Mouse (Mus musculus): ENCODE results near the gene Plekhg1. TPM values are rescaled to one million over a fixed set of nuclear protein-coding genes. Genes with fewer than 3 reads are reported as not detected.
A peak's percentile ranks its signal among the peaks of the same experiment; 100 is the strongest.

Gene Plekhg1
- polyA plus RNA-seq, 1 experiment, result 5.0 TPM

- Histone ChIP-seq H3K27ac (ENCODE audit: insufficient read depth, low read depth, low read length) (no peak overlapping the region), H3K4me3 (ENCODE audit: insufficient read depth, low read depth, low read length) (no peak overlapping the region), H3K36me3 (ENCODE audit: control insufficient read depth, insufficient read depth, low read length) (no peaks in the 10 kb centered on the region), H3K4me1 (ENCODE audit: control insufficient read depth, insufficient read depth, low read length) (no peaks in the 10 kb centered on the region), H3K27me3 (replicated peaks; ENCODE audit: control insufficient read depth, insufficient read depth, low read length) (no peaks in the 10 kb centered on the region)
- WGBS, result 78% methylated on average over 2 of the region's 2 CpGs
- TF ChIP-seq POLR2A (IDR thresholded peaks at IDR 0.05; ENCODE audit: low read depth, low read length) (no peak), CTCF (conservative IDR thresholded peaks at IDR 0.05; ENCODE audit: insufficient read depth, insufficient read length, low read depth, low read length) (no peak)
- no peak for DNase-seq
Observed at GRCm38 (mm10) chr10:3774330-3774729, 34.2 kb downstream of the Plekhg1 start.

- H3K4me1 ChIP-seq (ENCODE audit: control insufficient read depth, insufficient read depth, low read length), result no peaks in the 10 kb centered on the region
- WGBS, result 82% methylated on average over 2 of the region's 2 CpGs
- H3K4me3 ChIP-seq (ENCODE audit: insufficient read depth, low read depth, low read length), result no peak overlapping the region
- no peaks in the 10 kb centered on the region for H3K36me3 ChIP-seq (ENCODE audit: control insufficient read depth, insufficient read depth, low read length)
- H3K27ac ChIP-seq (ENCODE audit: insufficient read depth, low read depth, low read length), result no peak overlapping the region
- TF ChIP-seq POLR2A (IDR thresholded peaks at IDR 0.05; ENCODE audit: low read depth, low read length) (no peak), CTCF (conservative IDR thresholded peaks at IDR 0.05; ENCODE audit: insufficient read depth, insufficient read length, low read depth, low read length) (no peak)
- H3K27me3 ChIP-seq (replicated peaks; ENCODE audit: control insufficient read depth, insufficient read depth, low read length), result no peaks in the 10 kb centered on the region
- DNase-seq, result no peak
Observed at GRCm38 (mm10) chr10:3776761-3777160, 36.6 kb downstream of the Plekhg1 start.

GRCm38 (mm10) chr10:3785362-3785761, 45.2 kb downstream of the Plekhg1 start:
- no peak overlapping the region for H3K4me3 ChIP-seq (ENCODE audit: insufficient read depth, low read depth, low read length)
- H3K36me3 ChIP-seq (ENCODE audit: control insufficient read depth, insufficient read depth, low read length), result no peaks in the 10 kb centered on the region
- H3K4me1 ChIP-seq (ENCODE audit: control insufficient read depth, insufficient read depth, low read length), result peaks cover 8% of the 10 kb centered on the region; the same call in 1 of the 2 replicates
- no peak overlapping the region for H3K27ac ChIP-seq (ENCODE audit: insufficient read depth, low read depth, low read length)
- 67% methylated on average over 4 of the region's 4 CpGs for WGBS
- DNase-seq, result peak; percentile 38
- TF ChIP-seq CTCF (conservative IDR thresholded peaks at IDR 0.05; ENCODE audit: insufficient read depth, insufficient read length, low read depth, low read length) (no peak), POLR2A (IDR thresholded peaks at IDR 0.05; ENCODE audit: low read depth, low read length) (no peak)
- no peaks in the 10 kb centered on the region for H3K27me3 ChIP-seq (replicated peaks; ENCODE audit: control insufficient read depth, insufficient read depth, low read length)

GRCm38 (mm10) chr10:3786531-3786930, 46.4 kb downstream of the Plekhg1 start:
- H3K4me1 ChIP-seq (ENCODE audit: control insufficient read depth, insufficient read depth, low read length), result peaks cover 8% of the 10 kb centered on the region; the same call in 1 of the 2 replicates
- 91% methylated on average over 4 of the region's 4 CpGs for WGBS

GRCm38 (mm10) chr10:3787006-3787405, 46.8 kb downstream of the Plekhg1 start:
- H3K4me1 ChIP-seq (ENCODE audit: control insufficient read depth, insufficient read depth, low read length), result peaks cover 8% of the 10 kb centered on the region; the same call in 1 of the 2 replicates
- no peak overlapping the region for H3K4me3 ChIP-seq (ENCODE audit: insufficient read depth, low read depth, low read length)
- no peak for DNase-seq
- no peak overlapping the region for H3K27ac ChIP-seq (ENCODE audit: insufficient read depth, low read depth, low read length)
- no peak for TF ChIP-seq POLR2A (IDR thresholded peaks at IDR 0.05; ENCODE audit: low read depth, low read length)
- no peaks in the 10 kb centered on the region for H3K27me3 ChIP-seq (replicated peaks; ENCODE audit: control insufficient read depth, insufficient read depth, low read length)
- 64% methylated on average over 5 of the region's 5 CpGs for WGBS
- H3K36me3 ChIP-seq (ENCODE audit: control insufficient read depth, insufficient read depth, low read length), result no peaks in the 10 kb centered on the region

More at GRCm38 (mm10) chr10:3786531-3786930, 46.4 kb downstream of the Plekhg1 start:
- Histone ChIP-seq H3K27ac (ENCODE audit: insufficient read depth, low read depth, low read length) (no peak overlapping the region), H3K4me3 (ENCODE audit: insufficient read depth, low read depth, low read length) (no peak overlapping the region), H3K36me3 (ENCODE audit: control insufficient read depth, insufficient read depth, low read length) (no peaks in the 10 kb centered on the region), H3K27me3 (replicated peaks; ENCODE audit: control insufficient read depth, insufficient read depth, low read length) (no peaks in the 10 kb centered on the region)
- no peak for DNase-seq
- no peak for TF ChIP-seq POLR2A (IDR thresholded peaks at IDR 0.05; ENCODE audit: low read depth, low read length)
- TF ChIP-seq CTCF (conservative IDR thresholded peaks at IDR 0.05; ENCODE audit: insufficient read depth, insufficient read length, low read depth, low read length), result no peak

- DNase-seq, result no peak
- WGBS, result 56% methylated on average over 3 of the region's 3 CpGs
- no peak overlapping the region for H3K4me3 ChIP-seq (ENCODE audit: insufficient read depth, low read depth, low read length)
- H3K36me3 ChIP-seq (ENCODE audit: control insufficient read depth, insufficient read depth, low read length), result no peaks in the 10 kb centered on the region
- H3K27ac ChIP-seq (ENCODE audit: insufficient read depth, low read depth, low read length), result no peak overlapping the region
- H3K27me3 ChIP-seq (replicated peaks; ENCODE audit: control insufficient read depth, insufficient read depth, low read length), result no peaks in the 10 kb centered on the region
- H3K4me1 ChIP-seq (ENCODE audit: control insufficient read depth, insufficient read depth, low read length), result no peaks in the 10 kb centered on the region
- no peak for TF ChIP-seq CTCF (conservative IDR thresholded peaks at IDR 0.05; ENCODE audit: insufficient read depth, insufficient read length, low read depth, low read length)
- no peak for TF ChIP-seq POLR2A (IDR thresholded peaks at IDR 0.05; ENCODE audit: low read depth, low read length)
Observed at GRCm38 (mm10) chr10:3793825-3794224, 53.7 kb downstream of the Plekhg1 start.

GRCm38 (mm10) chr10:3799455-3799854, 59.3 kb downstream of the Plekhg1 start:
- H3K27me3 ChIP-seq (replicated peaks; ENCODE audit: control insufficient read depth, insufficient read depth, low read length), result no peaks in the 10 kb centered on the region
- H3K27ac ChIP-seq (ENCODE audit: insufficient read depth, low read depth, low read length), result no peak overlapping the region
- no peaks in the 10 kb centered on the region for H3K4me1 ChIP-seq (ENCODE audit: control insufficient read depth, insufficient read depth, low read length)
- no peaks in the 10 kb centered on the region for H3K36me3 ChIP-seq (ENCODE audit: control insufficient read depth, insufficient read depth, low read length)
- H3K4me3 ChIP-seq (ENCODE audit: insufficient read depth, low read depth, low read length), result no peak overlapping the region
- no peak for DNase-seq
- no peak for TF ChIP-seq CTCF (conservative IDR thresholded peaks at IDR 0.05; ENCODE audit: insufficient read depth, insufficient read length, low read depth, low read length)

- H3K4me3 ChIP-seq (ENCODE audit: insufficient read depth, low read depth, low read length), result no peak overlapping the region
- no peaks in the 10 kb centered on the region for H3K4me1 ChIP-seq (ENCODE audit: control insufficient read depth, insufficient read depth, low read length)
- H3K27ac ChIP-seq (ENCODE audit: insufficient read depth, low read depth, low read length), result no peak overlapping the region
- DNase-seq, result no peak
- WGBS, result 82% methylated on average over 6 of the region's 6 CpGs
- no peaks in the 10 kb centered on the region for H3K36me3 ChIP-seq (ENCODE audit: control insufficient read depth, insufficient read depth, low read length)
- no peaks in the 10 kb centered on the region for H3K27me3 ChIP-seq (replicated peaks; ENCODE audit: control insufficient read depth, insufficient read depth, low read length)
- TF ChIP-seq CTCF (conservative IDR thresholded peaks at IDR 0.05; ENCODE audit: insufficient read depth, insufficient read length, low read depth, low read length) (no peak), POLR2A (IDR thresholded peaks at IDR 0.05; ENCODE audit: low read depth, low read length) (no peak)
Observed at GRCm38 (mm10) chr10:3801254-3801653, 61.1 kb downstream of the Plekhg1 start.

Data from kidney, adult 2 months (tissue).